ENCODE assay signal across 19 mouse cellular contexts in the genomic region with DNA sequence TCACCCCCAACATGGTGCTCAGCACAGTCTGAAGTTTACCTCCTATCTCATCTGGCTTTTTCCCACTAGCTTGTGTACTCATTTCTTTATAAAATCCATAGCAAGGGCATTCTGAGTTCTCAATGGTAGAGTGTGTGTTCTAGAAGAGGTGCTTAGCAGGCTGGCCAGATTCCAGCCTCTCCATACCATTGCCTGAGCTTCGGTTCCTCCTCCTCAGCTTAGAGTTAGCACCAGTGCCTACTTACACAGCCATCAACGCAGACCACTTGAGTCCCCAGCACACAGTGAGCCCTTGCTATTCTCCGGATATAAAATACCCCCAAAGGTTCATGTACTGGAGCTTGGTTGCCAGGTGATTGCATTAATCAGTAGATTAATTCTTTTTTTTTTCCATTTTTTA.
"Had no signal": no experiment of that assay in that cellular context is flagged by ENCODE, and none has a peak within 500 bp of the region (broad histone marks: within the 10 kb centered on the region; RNA-seq: fewer than 3 reads in every experiment).

No protein-coding gene starts in this region.

- H3K9me3 ChIP-seq: limb, embryonic 12.5 days; limb, embryonic 15.5 days; megakaryocyte, embryonic 14.5 days; midbrain, embryonic 10.5 days; midbrain, embryonic 13.5 days; neural tube, embryonic 13.5 days had no signal

- DNase-seq: kidney, adult 18-20 months; kidney, adult 9 months; kidney, postnatal 14 days; left cerebral cortex, postnatal 4 days; liver, postnatal 0 days; thymus, adult 18-20 months; thymus, postnatal 36 days had no signal

- H3K9ac ChIP-seq: limb, embryonic 12.5 days; limb, embryonic 15.5 days; liver, embryonic 14.5 days; liver, postnatal 0 days; midbrain, embryonic 13.5 days; neural tube, embryonic 13.5 days had no signal

- H3K27me3 ChIP-seq: limb, embryonic 12.5 days; limb, embryonic 15.5 days; midbrain, embryonic 13.5 days; neural tube, embryonic 13.5 days had no signal

- ATAC-seq: inflammation-experienced regulatory T-cells, adult 6 months; intestine, embryonic 16.5 days; liver, postnatal 0 days; midbrain, embryonic 13.5 days; midbrain, embryonic 16.5 days had no signal

- H3K4me2 ChIP-seq: limb, embryonic 12.5 days; limb, embryonic 15.5 days; liver, embryonic 11.5 days; midbrain, embryonic 13.5 days; neural tube, embryonic 13.5 days had no signal

- H3K4me3 ChIP-seq: limb, embryonic 12.5 days; limb, embryonic 15.5 days; megakaryocyte, embryonic 14.5 days; midbrain, embryonic 10.5 days; midbrain, embryonic 13.5 days; myocyte; neural tube, embryonic 13.5 days had no signal

- H3K4me1 ChIP-seq: limb, embryonic 15.5 days had no signal

- H3K36me3 ChIP-seq: limb, embryonic 12.5 days; limb, embryonic 15.5 days; midbrain, embryonic 10.5 days; midbrain, embryonic 13.5 days; neural tube, embryonic 13.5 days had no signal

- H3K27ac ChIP-seq: limb, embryonic 12.5 days; limb, embryonic 15.5 days; liver, embryonic 14.5 days; midbrain, embryonic 10.5 days; midbrain, embryonic 13.5 days; neural tube, embryonic 13.5 days had no signal
